Mouse (Mus musculus): ENCODE results near the gene Ppp1r15a. TPM values are rescaled to one million over a fixed set of nuclear protein-coding genes. Genes with fewer than 3 reads are reported as not detected.

Gene Ppp1r15a
- total and polyA plus RNA-seq, 2 experiments: 4.3 to 14.9 TPM

- no peak for TF ChIP-seq POLR2A (IDR thresholded peaks at IDR 0.05; ENCODE audit: extremely low read depth, insufficient read depth, low read length)
- TF ChIP-seq CTCF (IDR thresholded peaks at IDR 0.05; ENCODE audit: low read depth, low read length): no peak
- Histone ChIP-seq H3K27me3 (ENCODE audit: control insufficient read depth, insufficient read depth, low read length) (no peaks in the 10 kb centered on the region), H3K79me2 (ENCODE audit: control insufficient read depth, insufficient read depth, low read length) (no peaks in the 10 kb centered on the region), H3K36me3 (ENCODE audit: control insufficient read depth, insufficient read depth, low read length) (no peaks in the 10 kb centered on the region), H3K4me3 (ENCODE audit: insufficient read depth, low read depth, low read length) (no peak overlapping the region), H3K27ac (replicated peaks; ENCODE audit: insufficient read depth, low read depth, low read length) (no peak overlapping the region), H3K4me1 (ENCODE audit: control insufficient read depth, insufficient read depth, low read length) (peaks cover 8% of the 10 kb centered on the region), H3K9ac (ENCODE audit: low read depth, low read length) (no peak overlapping the region)
- WGBS: 94% methylated on average over 16 of the region's 16 CpGs
- no peak for DNase-seq (ENCODE audit: extremely low read depth, low read depth, low spot score)
Observed at GRCm38 (mm10) chr7:45549641-45550436, 23.8 kb upstream of the Ppp1r15a start.

- Histone ChIP-seq H3K9ac (ENCODE audit: low read depth, low read length) (no peak overlapping the region), H3K79me2 (ENCODE audit: control insufficient read depth, insufficient read depth, low read length) (no peaks in the 10 kb centered on the region), H3K27me3 (ENCODE audit: control insufficient read depth, insufficient read depth, low read length) (no peaks in the 10 kb centered on the region), H3K27ac (replicated peaks; ENCODE audit: insufficient read depth, low read depth, low read length) (no peak overlapping the region), H3K36me3 (ENCODE audit: control insufficient read depth, insufficient read depth, low read length) (no peaks in the 10 kb centered on the region), H3K4me3 (ENCODE audit: insufficient read depth, low read depth, low read length) (no peak overlapping the region), H3K4me1 (ENCODE audit: control insufficient read depth, insufficient read depth, low read length) (peaks cover 4% of the 10 kb centered on the region; the same call in 1 of the 2 replicates)
- TF ChIP-seq POLR2A (IDR thresholded peaks at IDR 0.05; ENCODE audit: extremely low read depth, insufficient read depth, low read length) (no peak), CTCF (IDR thresholded peaks at IDR 0.05; ENCODE audit: low read depth, low read length) (peak; percentile 7; the same call in 1 of the 2 replicates)
- WGBS: 98% methylated on average over 1 of the region's 1 CpGs
- DNase-seq (ENCODE audit: extremely low read depth, low read depth, low spot score): no peak
Observed at GRCm38 (mm10) chr7:45544525-45544924, 18.5 kb upstream of the Ppp1r15a start.

DNA sequence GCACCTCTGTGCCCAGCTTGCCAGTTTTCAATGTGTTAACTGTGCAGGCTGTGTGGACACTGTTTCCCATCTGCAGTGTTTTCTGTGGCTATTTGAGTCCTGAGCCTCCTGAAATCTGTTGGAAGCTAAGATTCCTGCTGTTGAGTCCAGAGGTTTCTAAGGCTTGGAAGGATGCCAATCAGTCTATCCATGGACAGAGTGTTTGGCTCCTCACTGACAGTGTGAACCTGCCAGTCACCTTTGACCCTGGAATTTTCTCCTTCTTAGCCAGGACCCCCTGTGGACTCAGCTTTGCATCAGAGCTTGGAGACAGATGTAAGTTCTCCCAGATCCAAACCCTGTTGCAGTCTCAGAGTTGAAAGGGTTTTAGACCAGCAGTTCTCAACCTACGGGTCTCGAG, 14.1 kb upstream of the Ppp1r15a start:
- peak; percentile 72 for DNase-seq (ENCODE audit: extremely low read depth, low read depth, low spot score)
- TF ChIP-seq CTCF (IDR thresholded peaks at IDR 0.05; ENCODE audit: low read depth, low read length) (no peak), POLR2A (IDR thresholded peaks at IDR 0.05; ENCODE audit: extremely low read depth, insufficient read depth, low read length) (no peak)

GRCm38 (mm10) chr7:45539095-45539494, 13.0 kb upstream of the Ppp1r15a start:
- no peak overlapping the region for H3K27ac ChIP-seq (replicated peaks; ENCODE audit: insufficient read depth, low read depth, low read length)
- no peak for DNase-seq (ENCODE audit: extremely low read depth, low read depth, low spot score)
- peaks cover 14% of the 10 kb centered on the region for H3K4me1 ChIP-seq (ENCODE audit: control insufficient read depth, insufficient read depth, low read length)
- no peaks in the 10 kb centered on the region for H3K36me3 ChIP-seq (ENCODE audit: control insufficient read depth, insufficient read depth, low read length)
- no peak overlapping the region for H3K4me3 ChIP-seq (ENCODE audit: insufficient read depth, low read depth, low read length)
- TF ChIP-seq POLR2A (IDR thresholded peaks at IDR 0.05; ENCODE audit: extremely low read depth, insufficient read depth, low read length): no peak
- TF ChIP-seq CTCF (IDR thresholded peaks at IDR 0.05; ENCODE audit: low read depth, low read length): no peak
- no peak overlapping the region for H3K9ac ChIP-seq (ENCODE audit: low read depth, low read length)
- H3K27me3 ChIP-seq (ENCODE audit: control insufficient read depth, insufficient read depth, low read length): no peaks in the 10 kb centered on the region
- WGBS: 96% methylated on average over 3 of the region's 3 CpGs
- no peaks in the 10 kb centered on the region for H3K79me2 ChIP-seq (ENCODE audit: control insufficient read depth, insufficient read depth, low read length)

More for the DNA sequence above, 14.1 kb upstream of the Ppp1r15a start:
- Histone ChIP-seq H3K9ac (ENCODE audit: low read depth, low read length) (no peak overlapping the region), H3K4me3 (ENCODE audit: insufficient read depth, low read depth, low read length) (no peak overlapping the region), H3K4me1 (ENCODE audit: control insufficient read depth, insufficient read depth, low read length) (peaks cover 14% of the 10 kb centered on the region), H3K27me3 (ENCODE audit: control insufficient read depth, insufficient read depth, low read length) (no peaks in the 10 kb centered on the region), H3K36me3 (ENCODE audit: control insufficient read depth, insufficient read depth, low read length) (no peaks in the 10 kb centered on the region), H3K79me2 (ENCODE audit: control insufficient read depth, insufficient read depth, low read length) (no peaks in the 10 kb centered on the region), H3K27ac (replicated peaks; ENCODE audit: insufficient read depth, low read depth, low read length) (no peak overlapping the region)
- WGBS: 61% methylated on average over 2 of the region's 2 CpGs

- H3K27ac ChIP-seq (replicated peaks; ENCODE audit: insufficient read depth, low read depth, low read length): peak overlapping the region; percentile 1; the same call in 1 of the 2 replicates
- peak overlapping the region; percentile 58 for H3K4me3 ChIP-seq (ENCODE audit: insufficient read depth, low read depth, low read length)
- H3K4me1 ChIP-seq (ENCODE audit: control insufficient read depth, insufficient read depth, low read length): peaks cover 14% of the 10 kb centered on the region
- TF ChIP-seq CTCF (IDR thresholded peaks at IDR 0.05; ENCODE audit: low read depth, low read length) (no peak), POLR2A (IDR thresholded peaks at IDR 0.05; ENCODE audit: extremely low read depth, insufficient read depth, low read length) (0 out of 2 replicates have a peak, but pooled peaks have one; percentile 19)
- peak; percentile 85 for DNase-seq (ENCODE audit: extremely low read depth, low read depth, low spot score)
- H3K27me3 ChIP-seq (ENCODE audit: control insufficient read depth, insufficient read depth, low read length): no peaks in the 10 kb centered on the region
- no peaks in the 10 kb centered on the region for H3K36me3 ChIP-seq (ENCODE audit: control insufficient read depth, insufficient read depth, low read length)
- WGBS: 4% methylated on average over 29 of the region's 29 CpGs
- H3K79me2 ChIP-seq (ENCODE audit: control insufficient read depth, insufficient read depth, low read length): no peaks in the 10 kb centered on the region
- peak overlapping the region; percentile 65 for H3K9ac ChIP-seq (ENCODE audit: low read depth, low read length)
Observed at GRCm38 (mm10) chr7:45538163-45539041, 12.3 kb upstream of the Ppp1r15a start.

Measured in liver, adult 2 months (tissue).